Mouse (Mus musculus): Measurements from ENCODE around the gene Eif3k. TPM values are rescaled to one million over a fixed set of nuclear protein-coding genes. Genes with fewer than 3 reads are reported as not detected.

Eif3k gene
- polyA plus RNA-seq, 1 experiment from 2014 or later = 195 TPM

Other genes with a start within 250 kb of the Eif3k start
- 73.3 and 73.7 TPM in 2 replicates for gene Mrps12, start 240.0 kb downstream of the Eif3k start, polyA plus RNA-seq (2015; fragmentation: Nextera tagmentation; extraction: Ambion mirVana)
- 10.5 and 11.2 TPM in 2 replicates for gene Sars2, start 239.9 kb downstream of the Eif3k start, polyA plus RNA-seq (2015; fragmentation: Nextera tagmentation; extraction: Ambion mirVana)
- gene Ccer2, start 225.7 kb downstream of the Eif3k start, polyA plus RNA-seq (2015; fragmentation: Nextera tagmentation; extraction: Ambion mirVana) = not detected in 2 replicates
- gene Sirt2, start 215.1 kb downstream of the Eif3k start, polyA plus RNA-seq (2015; fragmentation: Nextera tagmentation; extraction: Ambion mirVana) = 24.1 and 28.0 TPM in 2 replicates
- 29.3 TPM in 2 replicates for gene Nfkbib, start 214.4 kb downstream of the Eif3k start, polyA plus RNA-seq (2015; fragmentation: Nextera tagmentation; extraction: Ambion mirVana)
- 8.1 and 8.7 TPM in 2 replicates for gene Rinl, start 192.9 kb downstream of the Eif3k start, polyA plus RNA-seq (2015; fragmentation: Nextera tagmentation; extraction: Ambion mirVana)
- gene Hnrnpl, start 173.3 kb downstream of the Eif3k start, polyA plus RNA-seq (2015; fragmentation: Nextera tagmentation; extraction: Ambion mirVana) = 69.0 and 80.7 TPM in 2 replicates
- 172 and 201 TPM in 2 replicates for gene Ech1, start 156.6 kb downstream of the Eif3k start, polyA plus RNA-seq (2015; fragmentation: Nextera tagmentation; extraction: Ambion mirVana)
- 6.2 and 22.3 TPM in 2 replicates for gene Lgals4, start 148.0 kb downstream of the Eif3k start, polyA plus RNA-seq (2015; fragmentation: Nextera tagmentation; extraction: Ambion mirVana)
- 0.16 and 0.19 TPM in 2 replicates for gene Lgals7, start 118.0 kb downstream of the Eif3k start, polyA plus RNA-seq (2015; fragmentation: Nextera tagmentation; extraction: Ambion mirVana)
- 0.09 and 0.12 TPM in 2 replicates for gene Capn12, start 100.4 kb downstream of the Eif3k start, polyA plus RNA-seq (2015; fragmentation: Nextera tagmentation; extraction: Ambion mirVana)
- 130 and 137 TPM in 2 replicates for gene Actn4, start 19.5 kb downstream of the Eif3k start, polyA plus RNA-seq (2015; fragmentation: Nextera tagmentation; extraction: Ambion mirVana)
- 28.3 and 30.2 TPM in 2 replicates for gene Map4k1, start 186 bp upstream of the Eif3k start, polyA plus RNA-seq (2015; fragmentation: Nextera tagmentation; extraction: Ambion mirVana)
- 0.22 and 0.58 TPM in 2 replicates for gene Ryr1, start 143.3 kb upstream of the Eif3k start, polyA plus RNA-seq (2015; fragmentation: Nextera tagmentation; extraction: Ambion mirVana)
- gene Rasgrp4, start 153.0 kb upstream of the Eif3k start, polyA plus RNA-seq (2015; fragmentation: Nextera tagmentation; extraction: Ambion mirVana) = 1.2 and 1.4 TPM in 2 replicates
- 3.8 and 4.9 TPM in 2 replicates for gene Fam98c, start 174.4 kb upstream of the Eif3k start, polyA plus RNA-seq (2015; fragmentation: Nextera tagmentation; extraction: Ambion mirVana)
- gene Ggn, start 188.3 kb upstream of the Eif3k start, polyA plus RNA-seq (2015; fragmentation: Nextera tagmentation; extraction: Ambion mirVana) = 0.09 TPM in 1 of 2 replicates, not detected in the other
- gene Spred3, start 188.5 kb upstream of the Eif3k start, polyA plus RNA-seq (2015; fragmentation: Nextera tagmentation; extraction: Ambion mirVana) = 0.19 and 0.25 TPM in 2 replicates
- 106 and 111 TPM in 2 replicates for gene Psmd8, start 198.8 kb upstream of the Eif3k start, polyA plus RNA-seq (2015; fragmentation: Nextera tagmentation; extraction: Ambion mirVana)
- 0.15 and 0.35 TPM in 2 replicates for gene Catsperg1, start 232.2 kb upstream of the Eif3k start, polyA plus RNA-seq (2015; fragmentation: Nextera tagmentation; extraction: Ambion mirVana)